Mouse (Mus musculus): ENCODE results near the gene Fam169b.
"Not testable (repeated sequence)": the region's sequence is repeated elsewhere in the genome, so short reads cannot be mapped to it uniquely, and the experiment has no call there.

- not testable (repeated sequence) for TF ChIP-seq CTCF (conservative IDR thresholded peaks at IDR 0.05; ENCODE audit: low read length); NANOG (IDR thresholded peaks at IDR 0.05; ENCODE audit: borderline replicate concordance, low read length)
Measured at GRCm38 (mm10) chr7:68275445-68275837, 1.8 kb downstream of the Fam169b start.
